Mouse (Mus musculus): ENCODE data around the gene Olfr320.

DNA sequence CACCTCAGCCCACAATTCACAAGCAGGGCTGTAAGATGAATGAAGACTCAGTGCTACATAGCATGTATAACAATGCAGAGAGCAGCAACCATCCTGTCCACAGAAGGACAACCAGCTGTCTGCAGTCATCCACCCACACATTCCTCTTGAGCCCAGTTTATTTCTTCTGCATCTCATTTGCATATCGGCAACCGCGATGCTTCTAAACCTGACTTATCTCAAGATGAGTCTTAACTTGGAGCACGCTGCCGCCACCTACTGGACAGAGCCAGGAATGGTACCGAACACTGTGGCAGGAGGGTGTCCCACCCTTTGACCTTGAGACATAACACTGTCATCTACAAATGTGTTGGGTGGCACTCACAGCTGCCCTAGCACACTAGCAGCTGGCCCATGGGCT is 37.5 kb upstream of the Olfr320 start:
- TF ChIP-seq CTCF (IDR thresholded peaks at IDR 0.05; ENCODE audit: insufficient read depth, low read depth, low read length) (peak; percentile 43; the same call in 1 of the 2 replicates), POLR2A (IDR thresholded peaks at IDR 0.05; ENCODE audit: insufficient read depth, low read depth, low read length) (no peak)
